Mouse (Mus musculus) embryo, embryonic 10.5 days (tissue): ENCODE results near the gene Myh7.

ENCODE experiments used
- DNase-seq: peaks from one replicate; pipeline ENCODE4 v3.0.0-alpha.2; 2015; ENCODE audit warnings: low spot score

Gene Myh7

GRCm38 (mm10) chr14:54942479-54942878 lies 51.9 kb downstream of the Myh7 start:
- DNase-seq: no peak

- DNase-seq: no peak
These were observed 53.1 kb downstream of the Myh7 start for GRCm38 (mm10) chr14:54941024-54941978.

- DNase-seq: no peak
These were observed 54.3 kb downstream of the Myh7 start for GRCm38 (mm10) chr14:54940176-54940530.

GRCm38 (mm10) chr14:54939434-54940175 lies 54.8 kb downstream of the Myh7 start:
- peak; percentile 80 for DNase-seq

- DNase-seq: no peak
These were observed 55.8 kb downstream of the Myh7 start for GRCm38 (mm10) chr14:54938431-54939219.

GRCm38 (mm10) chr14:54937361-54938182 lies 56.9 kb downstream of the Myh7 start:
- DNase-seq: no peak

GRCm38 (mm10) chr14:54936831-54937160 lies 57.6 kb downstream of the Myh7 start:
- DNase-seq: no peak

GRCm38 (mm10) chr14:54935904-54936830 lies 58.3 kb downstream of the Myh7 start, which contains the start of gene Cmtm5:
Gene Cmtm5 (plus strand): TSS chr14:54936261.
- DNase-seq: peak; percentile 18

GRCm38 (mm10) chr14:54932645-54933150 lies 61.7 kb downstream of the Myh7 start, which contains the start of gene Il25:
Gene Il25 (plus strand): TSS chr14:54932695.
- DNase-seq: no peak

- no peak for DNase-seq
These were observed 64.0 kb downstream of the Myh7 start for GRCm38 (mm10) chr14:54930431-54930830.

- DNase-seq: no peak
These were observed 64.6 kb downstream of the Myh7 start for GRCm38 (mm10) chr14:54929801-54930200.

GRCm38 (mm10) chr14:54927296-54927695 lies 67.1 kb downstream of the Myh7 start:
- no peak for DNase-seq

- DNase-seq: peak; percentile 94
These were observed 67.8 kb downstream of the Myh7 start for GRCm38 (mm10) chr14:54926401-54927158.

GRCm38 (mm10) chr14:54925349-54926342 lies 68.8 kb downstream of the Myh7 start, which contains the start of gene Efs:
Gene Efs (minus strand): TSS chr14:54926126.
- DNase-seq: peak; percentile 77

- peak; percentile 84 for DNase-seq
These were observed 69.6 kb downstream of the Myh7 start for GRCm38 (mm10) chr14:54924641-54925348.
